Mouse (Mus musculus) forelimb bud, embryonic 11.5 days (tissue): ENCODE measurements at regions not wholly inside any gene's neighbourhood (a gene's known extent, or its start where the extent isn't known, plus 50 kb on each side); places are given as distances from the start of the nearest gene placed in this dataset.

Experiments
- DNase-seq: peaks from one replicate; pipeline ENCODE4 v3.0.0-alpha.2; 2012; ENCODE audit warnings: low read depth, low spot score

- no peak for DNase-seq
These were observed 124.2 kb upstream of the Twist2 start for GRCm38 (mm10) chr1:91677062-91677461.

DNA sequence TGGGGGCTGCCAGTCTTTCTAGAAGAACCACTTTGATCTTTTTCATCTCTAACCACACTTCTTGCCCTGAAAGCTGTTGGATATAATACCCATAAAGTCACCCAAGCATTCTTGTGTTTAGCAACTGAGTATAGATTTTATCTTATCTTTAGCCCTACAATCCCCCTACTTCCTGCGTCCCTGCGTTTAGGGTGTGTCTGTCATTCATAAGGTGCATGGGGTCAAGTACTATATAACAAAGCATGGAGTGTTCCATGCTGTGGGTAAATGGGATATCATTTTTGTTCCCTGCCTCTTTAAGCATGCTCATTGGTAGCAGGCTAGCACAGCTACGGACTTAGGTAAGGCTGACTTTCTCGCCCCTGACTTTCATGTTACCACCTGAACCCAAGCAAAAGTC is 122.5 kb upstream of the Twist2 start:
- no peak for DNase-seq

DNA sequence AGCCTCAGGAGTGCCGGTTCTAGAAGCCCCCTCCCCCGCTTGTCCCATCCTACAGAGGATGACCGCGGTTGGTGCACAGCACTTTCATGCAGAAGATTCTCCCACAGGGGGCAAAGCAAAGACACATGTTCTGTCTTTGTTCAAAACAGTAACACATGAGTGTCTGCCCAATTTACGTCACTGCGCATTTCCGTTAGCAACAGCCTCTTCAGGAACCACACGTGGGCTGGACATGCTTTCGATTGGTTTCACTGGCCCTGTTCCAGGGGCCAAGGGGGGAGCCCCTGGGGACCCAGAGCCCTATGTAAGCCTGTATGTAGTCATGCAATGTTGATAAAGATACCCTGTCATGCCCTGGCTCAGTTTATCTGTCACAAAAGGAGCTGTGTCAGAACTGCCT is 116.2 kb upstream of the Twist2 start:
- DNase-seq: peak; percentile 36

- peak; percentile 74 for DNase-seq
These were observed 115.5 kb upstream of the Twist2 start for GRCm38 (mm10) chr1:91685789-91686188.

GRCm38 (mm10) chr1:91691601-91692000 is 109.7 kb upstream of the Twist2 start:
- no peak for DNase-seq

DNA sequence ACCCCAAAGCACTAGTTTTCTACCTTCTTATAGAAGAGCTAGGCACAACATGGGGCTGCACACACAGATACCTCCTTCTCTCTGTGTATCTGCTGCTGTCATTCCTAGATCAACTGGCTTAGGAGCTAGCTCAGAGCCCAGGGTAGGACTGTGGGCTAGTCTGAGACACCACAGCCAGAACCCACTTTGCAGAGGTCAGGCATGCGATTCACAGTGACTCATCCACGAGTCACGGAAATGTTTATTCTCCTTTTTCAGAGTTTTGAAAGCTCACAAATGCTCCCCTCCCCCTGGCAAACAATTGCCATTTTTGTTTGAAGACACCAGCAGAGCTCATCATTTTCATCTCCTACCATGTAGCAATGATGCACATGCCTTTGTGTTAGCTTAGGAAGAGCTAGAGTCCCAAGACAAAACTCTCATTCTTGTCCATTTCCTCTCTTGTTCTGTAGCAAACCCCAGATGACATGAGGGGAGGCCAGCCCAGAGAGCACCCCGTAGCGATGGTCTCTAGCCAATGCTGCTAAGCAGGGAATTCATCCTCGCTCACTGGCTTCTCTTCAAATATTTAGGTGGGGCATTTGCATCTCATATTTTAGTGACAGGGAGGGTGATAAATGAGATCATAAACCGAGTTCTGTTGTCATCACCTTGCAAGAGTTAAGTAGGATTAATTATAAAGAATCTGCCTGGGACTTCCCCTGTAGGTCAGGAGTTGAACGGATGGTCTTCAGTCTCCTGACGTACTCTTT is 108.4 kb upstream of the Twist2 start:
- DNase-seq: no peak

DNA sequence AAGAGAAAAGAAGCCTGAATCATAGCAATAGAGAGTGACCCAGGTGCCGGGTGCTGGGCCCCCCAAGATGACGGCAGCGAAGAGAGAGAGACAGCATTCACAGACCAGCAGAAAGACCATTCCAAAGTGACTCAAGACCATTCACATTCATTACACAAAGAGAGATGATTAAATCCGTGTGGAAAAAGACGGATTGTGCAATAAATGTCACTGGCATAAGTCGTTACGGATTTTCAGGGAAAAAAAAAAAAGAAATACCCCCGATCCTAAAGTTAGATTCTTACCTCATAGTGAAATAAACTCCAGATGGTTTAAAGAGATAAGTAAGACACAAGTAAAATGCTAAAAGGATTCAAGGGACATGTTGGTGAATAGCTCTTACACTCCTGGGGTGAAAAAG is 104.2 kb upstream of the Twist2 start:
- no peak for DNase-seq

- DNase-seq: no peak
These were observed 99.8 kb upstream of the Twist2 start for GRCm38 (mm10) chr1:91701475-91701874.

DNA sequence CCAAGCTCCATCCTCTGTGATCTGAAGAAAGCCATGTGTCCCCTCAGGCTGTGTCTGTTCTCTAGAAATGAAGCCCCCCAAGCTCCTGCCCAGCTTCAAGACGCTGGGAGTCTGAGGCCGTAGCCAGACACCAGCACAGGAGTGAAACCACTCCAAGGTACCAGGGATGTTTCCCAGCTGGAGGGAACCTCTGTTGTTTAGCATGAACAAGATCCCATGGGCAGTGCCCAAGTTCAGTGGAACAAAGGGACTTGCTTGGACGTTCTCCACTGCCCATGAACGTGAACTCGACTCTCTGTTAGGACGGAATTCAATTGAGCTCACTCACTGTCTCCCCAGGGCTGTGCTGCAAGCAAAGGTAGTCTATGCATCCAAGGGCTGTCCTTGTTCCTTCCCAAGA is 99.2 kb upstream of the Twist2 start:
- DNase-seq: no peak

- no peak for DNase-seq
These were observed 98.5 kb upstream of the Twist2 start for GRCm38 (mm10) chr1:91702737-91703136.

DNA sequence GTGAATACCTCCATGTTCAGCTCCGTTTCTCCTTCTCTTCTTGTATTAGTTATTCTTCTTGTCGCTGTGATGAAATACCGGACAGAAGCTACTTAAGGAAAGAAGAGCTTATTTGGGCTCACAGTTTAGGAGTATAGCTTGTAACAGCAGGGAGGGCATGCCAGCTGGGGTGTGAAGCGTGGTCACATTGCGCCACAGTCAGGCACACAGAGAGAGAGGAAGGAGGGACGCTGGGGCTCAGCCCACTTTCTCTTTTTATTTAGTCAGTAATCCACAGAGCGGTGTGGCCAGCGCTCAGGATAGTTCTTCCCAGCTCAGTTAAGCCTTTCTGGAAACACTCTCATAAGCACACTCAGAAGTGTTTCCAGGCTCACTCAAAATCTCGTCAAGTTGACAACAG is 95.8 kb upstream of the Twist2 start:
- DNase-seq: no peak

- DNase-seq: no peak
These were observed 92.6 kb upstream of the Twist2 start for GRCm38 (mm10) chr1:91708550-91709243.

- no peak for DNase-seq
These were observed 92.0 kb upstream of the Twist2 start for GRCm38 (mm10) chr1:91709244-91709600.

GRCm38 (mm10) chr1:91713131-91713530 is 88.1 kb upstream of the Twist2 start:
- no peak for DNase-seq

- no peak for DNase-seq
These were observed 87.0 kb upstream of the Twist2 start for GRCm38 (mm10) chr1:91714266-91714665.

- DNase-seq: no peak
These were observed 85.9 kb upstream of the Twist2 start for GRCm38 (mm10) chr1:91715341-91715740.

DNA sequence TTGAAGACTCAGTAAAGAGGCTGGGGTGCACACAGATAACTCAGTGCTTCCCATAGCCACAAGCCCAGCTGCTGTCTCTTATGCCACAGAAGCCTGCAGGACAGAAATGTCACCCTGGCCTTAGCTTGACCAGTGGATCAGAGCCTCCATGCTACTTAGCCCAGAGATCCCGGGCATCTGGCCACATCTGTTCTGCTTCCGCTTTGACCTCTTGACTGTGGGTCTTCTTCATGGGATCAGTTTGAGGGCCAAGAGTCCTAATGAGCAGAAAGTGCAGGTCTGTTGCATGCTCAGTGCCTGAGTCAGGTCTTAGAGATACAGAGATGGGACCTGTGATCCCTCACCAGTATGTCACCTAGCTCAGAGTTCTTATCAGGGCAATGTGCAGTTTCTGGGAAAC is 85.5 kb upstream of the Twist2 start:
- DNase-seq: no peak

DNA sequence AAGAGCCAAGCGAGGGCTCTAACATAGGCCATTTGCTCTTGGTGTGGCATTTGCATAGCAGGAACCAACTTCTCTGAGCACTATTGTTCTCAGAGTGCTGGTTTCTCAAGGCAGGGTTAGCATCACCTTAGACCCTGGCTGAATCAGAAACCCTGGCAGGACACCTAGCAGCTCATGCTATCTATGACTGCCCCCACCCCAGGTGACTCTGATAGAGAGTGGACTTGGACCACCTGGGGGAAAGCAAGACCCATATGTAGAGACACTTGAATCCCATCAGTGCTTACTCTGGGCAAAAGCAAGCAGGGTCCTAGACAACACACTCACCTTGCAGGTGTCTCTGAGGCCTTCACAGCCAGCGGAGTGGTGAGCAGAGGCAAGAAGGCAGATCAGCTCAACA is 84.4 kb upstream of the Twist2 start:
- DNase-seq: no peak

DNA sequence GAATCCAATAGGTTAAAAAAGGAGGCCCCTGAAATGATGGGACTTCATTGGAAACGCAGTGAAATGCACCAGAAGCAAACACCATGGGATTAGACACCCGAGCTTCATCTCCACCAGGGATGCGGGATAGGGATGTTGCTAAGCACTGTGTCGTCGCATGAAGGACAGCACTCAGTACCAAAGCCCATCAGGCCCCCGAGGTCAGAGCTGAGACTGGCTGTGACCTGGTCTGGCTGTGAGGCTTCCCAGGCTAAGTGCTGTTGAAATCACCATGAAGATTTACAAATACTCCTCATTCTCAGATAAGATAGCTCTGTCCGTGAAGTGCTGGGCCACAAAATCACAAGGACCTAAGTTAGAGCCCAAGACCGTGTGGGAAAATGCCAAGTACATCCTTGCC is 83.3 kb upstream of the Twist2 start:
- no peak for DNase-seq

DNA sequence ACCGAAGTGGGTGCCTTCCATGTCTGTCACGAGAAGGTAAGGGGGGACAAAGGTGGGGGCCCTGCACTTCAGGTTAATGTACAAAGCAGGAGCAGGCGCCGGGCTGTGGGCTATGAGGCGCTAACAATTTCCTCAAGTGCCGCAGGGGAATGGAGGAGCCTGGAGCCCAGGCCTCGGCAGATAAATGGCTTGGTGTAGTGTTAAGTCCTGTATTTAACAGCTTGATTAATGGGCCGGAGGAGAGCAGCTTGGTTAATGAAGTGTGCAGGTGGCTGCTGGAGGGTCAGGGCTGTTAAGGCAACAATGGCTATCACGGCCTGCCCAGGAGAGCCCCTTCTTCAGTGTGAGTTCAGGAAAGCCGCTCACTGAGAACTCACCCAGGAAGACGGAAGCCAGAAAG is 72.0 kb upstream of the Twist2 start:
- DNase-seq: peak; percentile 67

GRCm38 (mm10) chr1:91730281-91730680 is 71.0 kb upstream of the Twist2 start:
- no peak for DNase-seq

- peak; percentile 87 for DNase-seq
These were observed 69.6 kb upstream of the Twist2 start for GRCm38 (mm10) chr1:91731703-91732102.

DNA sequence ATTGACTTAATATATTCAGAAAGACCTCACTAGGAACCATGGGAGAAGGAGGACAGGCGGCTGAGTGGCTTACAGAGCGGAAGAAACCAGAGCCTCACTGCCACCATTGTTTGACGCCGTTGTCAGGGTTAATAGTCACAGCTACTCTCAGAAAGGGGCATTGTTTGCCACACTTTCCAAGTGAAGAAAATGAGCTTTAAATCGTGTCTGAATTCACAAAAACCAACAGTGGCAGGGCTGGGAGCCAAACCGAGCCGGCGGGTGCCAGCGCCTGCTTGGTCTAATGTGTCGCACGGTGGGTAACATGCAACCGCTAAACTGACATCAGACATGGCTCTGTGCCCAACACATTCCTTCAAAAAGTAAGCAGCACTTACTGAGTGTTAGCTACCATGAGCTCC is 68.8 kb upstream of the Twist2 start:
- no peak for DNase-seq
